7 mouse cellular contexts compared by ENCODE assay signal in the genomic region with DNA sequence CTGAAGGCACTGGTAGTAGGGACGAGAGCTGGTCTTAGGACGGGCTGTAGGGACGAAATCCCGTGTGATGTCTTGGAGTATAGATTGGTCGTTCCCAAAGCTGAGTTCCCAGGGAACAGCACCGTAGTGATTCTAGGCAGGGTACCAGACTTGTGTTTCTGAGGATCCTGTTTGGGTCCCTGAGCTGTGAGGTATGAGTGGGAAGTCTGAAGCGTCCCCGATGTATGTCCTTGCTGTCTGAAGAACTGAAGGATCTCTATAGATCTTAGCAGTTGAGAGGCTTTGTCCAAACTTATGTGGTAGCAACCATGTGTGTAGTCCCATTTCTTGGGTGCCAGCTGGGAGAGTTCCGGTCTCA. TPM values are rescaled to one million over a fixed set of nuclear protein-coding genes. Genes with fewer than 3 reads are reported as not detected.
DNase-seq lines count a peak whose midpoint lies in the region; ATAC-seq and TF ChIP-seq lines count a peak whose summit lies in the region.

No protein-coding gene starts in this region.

- H3K4me3 ChIP-seq in megakaryocyte, embryonic 14.5 days (replicated peaks), result peak overlapping the region; percentile 93
- peak overlapping the region; percentile 83 for H3K4me3 ChIP-seq in embryonic facial prominence, embryonic 15.5 days (replicated peaks)
- H3K4me3 ChIP-seq in limb, embryonic 10.5 days, result peak overlapping the region; percentile 67
- peak overlapping the region; percentile 69 for H3K4me3 ChIP-seq in small intestine, adult 2 months (ENCODE audit: low read depth, low read length)

- H3K36me3 ChIP-seq in megakaryocyte, embryonic 14.5 days (replicated peaks; ENCODE audit: low read length), result peaks cover 41% of the 10 kb centered on the region
- peaks cover 31% of the 10 kb centered on the region for H3K36me3 ChIP-seq in embryonic facial prominence, embryonic 15.5 days
- H3K36me3 ChIP-seq in limb, embryonic 10.5 days, result peaks cover 33% of the 10 kb centered on the region
- H3K36me3 ChIP-seq in small intestine, adult 2 months (ENCODE audit: control insufficient read depth, insufficient read depth, low read length), result peaks cover 18% of the 10 kb centered on the region

- H3K27ac ChIP-seq in embryonic facial prominence, embryonic 15.5 days (replicated peaks), result peak overlapping the region; percentile 96
- peak overlapping the region; percentile 92 for H3K27ac ChIP-seq in limb, embryonic 10.5 days
- peak overlapping the region; percentile 84 for H3K27ac ChIP-seq in small intestine, adult 2 months (ENCODE audit: insufficient read depth, low read depth, low read length)

- peaks cover 46% of the 10 kb centered on the region for H3K4me1 ChIP-seq in megakaryocyte, embryonic 14.5 days
- peaks cover 14% of the 10 kb centered on the region for H3K4me1 ChIP-seq in embryonic facial prominence, embryonic 15.5 days
- H3K4me1 ChIP-seq in limb, embryonic 10.5 days, result peaks cover 12% of the 10 kb centered on the region
- peaks cover 17% of the 10 kb centered on the region; the same call in 1 of the 2 replicates for H3K4me1 ChIP-seq in small intestine, adult 2 months (ENCODE audit: control insufficient read depth, insufficient read depth, insufficient read length, low read length)

- peak overlapping the region; percentile 82 for H3K9ac ChIP-seq in embryonic facial prominence, embryonic 15.5 days

- TF ChIP-seq CTCF in small intestine, adult 2 months (IDR thresholded peaks at IDR 0.05; ENCODE audit: extremely low read depth, insufficient read length, insufficient replicate concordance, low read depth, low read length), result no peak

- no peaks in the 10 kb centered on the region for H3K9me3 ChIP-seq in megakaryocyte, embryonic 14.5 days
- no peaks in the 10 kb centered on the region for H3K9me3 ChIP-seq in embryonic facial prominence, embryonic 15.5 days (replicated peaks)
- H3K9me3 ChIP-seq in limb, embryonic 10.5 days (replicated peaks), result no peaks in the 10 kb centered on the region

- peak; percentile 6; the same call in 1 of the 2 replicates for TF ChIP-seq POLR2A in small intestine, adult 2 months (IDR thresholded peaks at IDR 0.05; ENCODE audit: low read depth, low read length)

- intact Hi-C loops in gastrocnemius, postnatal 14 days (cut with DNase I; ENCODE audit: low total_unique reads), result no loop called here

- 7% methylated on average over 9 of the region's 9 CpGs for WGBS in embryonic facial prominence, embryonic 15.5 days
- WGBS in limb, embryonic 10.5 days, result 14% methylated on average over 9 of the region's 9 CpGs
- WGBS in small intestine, adult 2 months, result 2% methylated on average over 9 of the region's 9 CpGs

- no peak for ATAC-seq in megakaryocyte, adult 5-6 weeks (ENCODE audit: poor library complexity, severe bottlenecking)
- ATAC-seq in embryonic facial prominence, embryonic 15.5 days (ENCODE audit: insufficient number of reproducible peaks, low FRiP score, low TSS enrichment, low read depth), result no peak

- H3K27me3 ChIP-seq in megakaryocyte, embryonic 14.5 days (replicated peaks), result peaks cover 20% of the 10 kb centered on the region
- H3K27me3 ChIP-seq in embryonic facial prominence, embryonic 15.5 days, result no peaks in the 10 kb centered on the region
- H3K27me3 ChIP-seq in limb, embryonic 10.5 days (ENCODE audit: low read depth, poor library complexity, severe bottlenecking), result no peaks in the 10 kb centered on the region
- H3K27me3 ChIP-seq in small intestine, adult 2 months (ENCODE audit: control insufficient read depth, insufficient read depth, low read length), result no peaks in the 10 kb centered on the region

- no peak for DNase-seq in limb, embryonic 10.5 days (ENCODE audit: low spot score)
- no peak for DNase-seq in adrenal gland, postnatal 14 days
- DNase-seq in gastrocnemius, postnatal 14 days, result no peak

- peak overlapping the region; percentile 78 for H3K4me2 ChIP-seq in embryonic facial prominence, embryonic 15.5 days (replicated peaks)

RNA-seq across cellular contexts. Expression of a gene that starts 0.7 kb away (rescaled TPM):
- 8.5 and 18.4 TPM in 2 replicates for polyA plus RNA-seq in megakaryocyte, embryonic 14.5 days (2012; ENCODE audit: insufficient read depth, low replicate concordance)
- 19.2 and 27.7 TPM in 2 replicates for total RNA-seq in megakaryocyte, adult 5-6 weeks (2015)
- total RNA-seq in megakaryocyte, adult 5-6 weeks (2017), result 38.1 and 49.8 TPM in 2 replicates
- polyA plus RNA-seq in embryonic facial prominence, embryonic 15.5 days (2015; fragmentation: Nextera tagmentation; extraction: Ambion mirVana), result 89.9 and 91.4 TPM in 2 replicates
- polyA plus RNA-seq in limb, embryonic 10.5 days (2016; fragmentation: Nextera tagmentation; extraction: Ambion mirVana), result 78.2 and 89.8 TPM in 2 replicates
- 130 and 197 TPM in 2 replicates for polyA plus RNA-seq in small intestine, adult 2 months (2012; rRNA removed)
- 75.3 and 75.6 TPM in 2 replicates for total RNA-seq in adrenal gland, postnatal 14 days (2021)
- total RNA-seq in gastrocnemius, postnatal 14 days (2021), result 10 to 100 TPM; 19.0 to 22.0 TPM

RNA-seq across cellular contexts. Expression of a gene that starts 19.8 kb away (rescaled TPM):
- polyA plus RNA-seq in megakaryocyte, embryonic 14.5 days (2012; ENCODE audit: insufficient read depth, low replicate concordance), result 0.03 TPM in 1 of 2 replicates, not detected in the other
- not detected in 2 replicates for total RNA-seq in megakaryocyte, adult 5-6 weeks (2015)
- total RNA-seq in megakaryocyte, adult 5-6 weeks (2017), result not detected in 2 replicates
- polyA plus RNA-seq in embryonic facial prominence, embryonic 15.5 days (2015; fragmentation: Nextera tagmentation; extraction: Ambion mirVana), result 2.1 and 4.3 TPM in 2 replicates
- polyA plus RNA-seq in limb, embryonic 10.5 days (2016; fragmentation: Nextera tagmentation; extraction: Ambion mirVana), result 0.85 and 1.2 TPM in 2 replicates
- 0.60 and 0.67 TPM in 2 replicates for polyA plus RNA-seq in small intestine, adult 2 months (2012; rRNA removed)
- total RNA-seq in adrenal gland, postnatal 14 days (2021), result 5.1 and 5.4 TPM in 2 replicates
- total RNA-seq in gastrocnemius, postnatal 14 days (2021), result under 1 TPM in 1 of 2 experiments, not detected in 1; 0.13 TPM

RNA-seq across cellular contexts. Expression of a gene that starts 21.7 kb away (rescaled TPM):
- 163 and 262 TPM in 2 replicates for polyA plus RNA-seq in megakaryocyte, embryonic 14.5 days (2012; ENCODE audit: insufficient read depth, low replicate concordance)
- total RNA-seq in megakaryocyte, adult 5-6 weeks (2015), result 8.9 and 14.9 TPM in 2 replicates
- 19.1 and 29.2 TPM in 2 replicates for total RNA-seq in megakaryocyte, adult 5-6 weeks (2017)
- 65.4 and 69.5 TPM in 2 replicates for polyA plus RNA-seq in embryonic facial prominence, embryonic 15.5 days (2015; fragmentation: Nextera tagmentation; extraction: Ambion mirVana)
- polyA plus RNA-seq in limb, embryonic 10.5 days (2016; fragmentation: Nextera tagmentation; extraction: Ambion mirVana), result 47.8 and 58.9 TPM in 2 replicates
- polyA plus RNA-seq in small intestine, adult 2 months (2012; rRNA removed), result 43.1 and 88.8 TPM in 2 replicates
- total RNA-seq in adrenal gland, postnatal 14 days (2021), result 29.4 and 33.3 TPM in 2 replicates
- 10 to 100 TPM; 10.6 to 12.5 TPM for total RNA-seq in gastrocnemius, postnatal 14 days (2021)

RNA-seq across cellular contexts. Expression of a gene that starts 51.8 kb away (rescaled TPM):
- not detected in 2 replicates for polyA plus RNA-seq in megakaryocyte, embryonic 14.5 days (2012; ENCODE audit: insufficient read depth, low replicate concordance)
- not detected in 2 replicates for total RNA-seq in megakaryocyte, adult 5-6 weeks (2015)
- not detected in 2 replicates for total RNA-seq in megakaryocyte, adult 5-6 weeks (2017)
- 3.1 and 7.8 TPM in 2 replicates for polyA plus RNA-seq in embryonic facial prominence, embryonic 15.5 days (2015; fragmentation: Nextera tagmentation; extraction: Ambion mirVana)
- not detected in 2 replicates for polyA plus RNA-seq in limb, embryonic 10.5 days (2016; fragmentation: Nextera tagmentation; extraction: Ambion mirVana)
- 0.23 TPM in 1 of 2 replicates, not detected in the other for polyA plus RNA-seq in small intestine, adult 2 months (2012; rRNA removed)
- total RNA-seq in adrenal gland, postnatal 14 days (2021), result 0.15 and 0.37 TPM in 2 replicates
- total RNA-seq in gastrocnemius, postnatal 14 days (2021), result 1 to 10 TPM; 1.5 to 1.6 TPM

RNA-seq across cellular contexts. Expression of a gene that starts 52.5 kb away (rescaled TPM):
- 2.3 TPM in 1 of 2 replicates, not detected in the other for polyA plus RNA-seq in megakaryocyte, embryonic 14.5 days (2012; ENCODE audit: insufficient read depth, low replicate concordance)
- total RNA-seq in megakaryocyte, adult 5-6 weeks (2015), result not detected in 2 replicates
- not detected in 2 replicates for total RNA-seq in megakaryocyte, adult 5-6 weeks (2017)
- polyA plus RNA-seq in embryonic facial prominence, embryonic 15.5 days (2015; fragmentation: Nextera tagmentation; extraction: Ambion mirVana), result 0.70 and 0.99 TPM in 2 replicates
- 0.08 TPM in 1 of 2 replicates, not detected in the other for polyA plus RNA-seq in limb, embryonic 10.5 days (2016; fragmentation: Nextera tagmentation; extraction: Ambion mirVana)
- polyA plus RNA-seq in small intestine, adult 2 months (2012; rRNA removed), result 0.84 and 1.4 TPM in 2 replicates
- 0.45 and 0.56 TPM in 2 replicates for total RNA-seq in adrenal gland, postnatal 14 days (2021)
- 1 to 10 TPM; 6.5 to 7.0 TPM for total RNA-seq in gastrocnemius, postnatal 14 days (2021)
